8 mouse cellular contexts compared by ENCODE assay signal in genomic region chr16:94370173-94370914, GRCm38 (mm10). TPM values are rescaled to one million over a fixed set of nuclear protein-coding genes. Genes with fewer than 3 reads are reported as not detected.
DNase-seq lines count a peak whose midpoint lies in the region; ATAC-seq lines count a peak whose summit lies in the region.

Gene Ttc3 (plus strand): TSS chr16:94370618.

- no peaks in the 10 kb centered on the region for H3K27me3 ChIP-seq in forebrain, embryonic 11.5 days (ENCODE audit: control insufficient read depth, insufficient read depth, low read length)
- H3K27me3 ChIP-seq in heart, embryonic 16.5 days (ENCODE audit: control insufficient read depth, insufficient read depth, low read length), result no peaks in the 10 kb centered on the region
- H3K27me3 ChIP-seq in liver, embryonic 15.5 days, result no peaks in the 10 kb centered on the region
- H3K27me3 ChIP-seq in neural tube, embryonic 12.5 days (replicated peaks), result no peaks in the 10 kb centered on the region

- peak; percentile 87 to 89 for DNase-seq in CD8-positive naive resting alpha-beta T cell, adult 2 months (ENCODE audit: low read depth in 2 of 2, low spot score in 2 of 2)
- DNase-seq in c-Kit-positive CD71-negative TER-119-negative erythroid progenitor cells, embryonic 14.5 days (ENCODE audit: low read depth), result peak; percentile 80
- DNase-seq in forebrain, embryonic 11.5 days (ENCODE audit: low spot score), result peak; percentile 99
- DNase-seq in kidney, postnatal 36 days, result peak; percentile 92 to 94
- peak; percentile 88 for DNase-seq in telencephalon, adult 2 months (ENCODE audit: low read depth, low spot score)

- no peaks in the 10 kb centered on the region for H3K36me3 ChIP-seq in forebrain, embryonic 11.5 days (ENCODE audit: control insufficient read depth, insufficient read depth, low read length)
- H3K36me3 ChIP-seq in heart, embryonic 16.5 days (ENCODE audit: control insufficient read depth, insufficient read depth), result no peaks in the 10 kb centered on the region
- no peaks in the 10 kb centered on the region for H3K36me3 ChIP-seq in liver, embryonic 15.5 days (replicated peaks)
- H3K36me3 ChIP-seq in neural tube, embryonic 12.5 days, result peaks cover 2% of the 10 kb centered on the region; the same call in 1 of the 2 replicates

- peak within 1 kb of the TSS; percentile 97 for H3K27ac ChIP-seq in forebrain, embryonic 11.5 days (ENCODE audit: low read depth, low read length)
- H3K27ac ChIP-seq in heart, embryonic 16.5 days (ENCODE audit: low read length), result peak within 1 kb of the TSS; percentile 98
- peak within 1 kb of the TSS; percentile 85 for H3K27ac ChIP-seq in liver, embryonic 15.5 days (replicated peaks)
- H3K27ac ChIP-seq in neural tube, embryonic 12.5 days, result peak within 1 kb of the TSS; percentile 98

- peak within 1 kb of the TSS; percentile 89 for H3K4me3 ChIP-seq in forebrain, embryonic 11.5 days (ENCODE audit: low read depth, low read length)
- H3K4me3 ChIP-seq in heart, embryonic 16.5 days (ENCODE audit: low read length), result peak within 1 kb of the TSS; percentile 71
- peak within 1 kb of the TSS; percentile 82 for H3K4me3 ChIP-seq in liver, embryonic 15.5 days (replicated peaks)
- peak within 1 kb of the TSS; percentile 94 for H3K4me3 ChIP-seq in neural tube, embryonic 12.5 days

- H3K9ac ChIP-seq in forebrain, embryonic 11.5 days (ENCODE audit: low read length), result peak within 1 kb of the TSS; percentile 95
- H3K9ac ChIP-seq in heart, embryonic 16.5 days (ENCODE audit: low read length), result peak within 1 kb of the TSS; percentile 89
- peak within 1 kb of the TSS; percentile 76 for H3K9ac ChIP-seq in liver, embryonic 15.5 days
- peak within 1 kb of the TSS; percentile 96 for H3K9ac ChIP-seq in neural tube, embryonic 12.5 days

- under 1% methylated on average over 77 of the region's 79 CpGs for WGBS in forebrain, embryonic 11.5 days
- WGBS in heart, embryonic 16.5 days, result under 1% methylated on average over 78 of the region's 79 CpGs
- under 1% methylated on average over 79 of the region's 79 CpGs for WGBS in liver, embryonic 15.5 days (ENCODE audit: insufficient replicate concordance)
- under 1% methylated on average over 79 of the region's 79 CpGs for WGBS in neural tube, embryonic 12.5 days

- ATAC-seq in forebrain, embryonic 11.5 days (replicated peaks; ENCODE audit: low FRiP score), result peak; percentile 83
- peak; percentile 84 for ATAC-seq in heart, embryonic 16.5 days (replicated peaks; ENCODE audit: extremely low read depth, insufficient read depth, low FRiP score)
- ATAC-seq in liver, embryonic 15.5 days (ENCODE audit: insufficient read depth), result peak; percentile 77
- peak; percentile 71 for ATAC-seq in neural tube, embryonic 12.5 days (ENCODE audit: low FRiP score, low read depth)

- H3K4me1 ChIP-seq in forebrain, embryonic 11.5 days (replicated peaks; ENCODE audit: control insufficient read depth, insufficient read depth, low read length), result peaks cover 2% of the 10 kb centered on the region; the same call in 1 of the 2 replicates
- peaks cover 26% of the 10 kb centered on the region for H3K4me1 ChIP-seq in heart, embryonic 16.5 days (ENCODE audit: control insufficient read depth, insufficient read depth, low read length)
- peaks cover 29% of the 10 kb centered on the region for H3K4me1 ChIP-seq in liver, embryonic 15.5 days (replicated peaks)
- H3K4me1 ChIP-seq in neural tube, embryonic 12.5 days, result peaks cover 23% of the 10 kb centered on the region

- H3K9me3 ChIP-seq in forebrain, embryonic 11.5 days (ENCODE audit: control insufficient read depth, low read length), result no peaks in the 10 kb centered on the region
- H3K9me3 ChIP-seq in heart, embryonic 16.5 days (replicated peaks; ENCODE audit: control insufficient read depth, low read length), result no peaks in the 10 kb centered on the region
- no peaks in the 10 kb centered on the region for H3K9me3 ChIP-seq in liver, embryonic 15.5 days (replicated peaks)
- H3K9me3 ChIP-seq in neural tube, embryonic 12.5 days, result no peaks in the 10 kb centered on the region

- H3K4me2 ChIP-seq in forebrain, embryonic 11.5 days (ENCODE audit: low read depth, low read length, severe bottlenecking), result peak within 1 kb of the TSS; percentile 69
- H3K4me2 ChIP-seq in heart, embryonic 16.5 days (ENCODE audit: low read depth, low read length), result peak within 1 kb of the TSS; percentile 74
- H3K4me2 ChIP-seq in liver, embryonic 15.5 days, result peak within 1 kb of the TSS; percentile 97
- peak within 1 kb of the TSS; percentile 69 for H3K4me2 ChIP-seq in neural tube, embryonic 12.5 days (replicated peaks)

RNA-seq across cellular contexts. Expression of gene Ttc3, which starts in this region (rescaled TPM):
- 458 and 484 TPM in 2 replicates for polyA plus RNA-seq in forebrain, embryonic 11.5 days (2014; fragmentation: Nextera tagmentation; extraction: Ambion mirVana)
- polyA plus RNA-seq in heart, embryonic 16.5 days (2015; fragmentation: Nextera tagmentation; extraction: Ambion mirVana), result 141 and 148 TPM in 2 replicates
- polyA plus RNA-seq in liver, embryonic 15.5 days (2015; fragmentation: Nextera tagmentation; extraction: Ambion mirVana), result 21.2 and 21.8 TPM in 2 replicates
- 549 and 570 TPM in 2 replicates for polyA plus RNA-seq in neural tube, embryonic 12.5 days (2016; fragmentation: Nextera tagmentation; extraction: Ambion mirVana)

Comparison
In these comparisons a context has a peak if more than half of its experiments do, and no peak if none do; other contexts are left out.
1. Peak in every context shown above with its lines: DNase-seq, ATAC-seq, H3K4me3 ChIP-seq and H3K27ac ChIP-seq.